Mouse (Mus musculus) hematopoietic stem cell, adult 5-6 weeks (primary cell): ENCODE data around the gene Efna3. TPM values are rescaled to one million over a fixed set of nuclear protein-coding genes. Genes with fewer than 3 reads are reported as not detected.

ENCODE experiments used
- ATAC-seq, 2 experiments: fragments of 125-278 bp in 1 of 2; replicated peaks in 1 of 2; 2 replicates each; pipeline ENCODE4 v1.8.0; 2016 to 2017; ENCODE audit warnings: inconsistent platforms in 2 of 2, mild to moderate bottlenecking in 2 of 2, moderate number of reproducible peaks in 2 of 2, low read depth in 1 of 2, moderate TSS enrichment in 1 of 2; ENCODE audit not compliant: low FRiP score in 2 of 2, poor library complexity in 2 of 2, severe bottlenecking in 2 of 2, insufficient read depth in 1 of 2, low TSS enrichment in 1 of 2
- total RNA-seq: library from RNA; stranded (forward); fragments of 172-1452, 232-1000 nt; gene quantifications from 2 replicates; pipeline ENCODE4 v1.2.3, GENCODE M21; 2017

Gene Efna3
- total RNA-seq, 1 experiment from 2014 or later: not detected

GRCm38 (mm10) chr3:89300514-89300913, 22.3 kb downstream of the Efna3 start:
- ATAC-seq: no peak

- ATAC-seq: no peak
Observed at GRCm38 (mm10) chr3:89300071-89300470, 22.7 kb downstream of the Efna3 start.

GRCm38 (mm10) chr3:89299499-89299898, 23.3 kb downstream of the Efna3 start:
- peak; percentile 37 to 48; a peak in 3 of 4 replicates for ATAC-seq

GRCm38 (mm10) chr3:89298908-89299307, 23.9 kb downstream of the Efna3 start:
- ATAC-seq: no peak

- no peak for ATAC-seq
Observed at GRCm38 (mm10) chr3:89296761-89297396, 25.9 kb downstream of the Efna3 start.

- ATAC-seq: no peak
Observed at GRCm38 (mm10) chr3:89295685-89296230, 27.0 kb downstream of the Efna3 start.

- ATAC-seq: no peak
Observed at GRCm38 (mm10) chr3:89294195-89294594, 28.6 kb downstream of the Efna3 start.

- ATAC-seq: no peak
Observed at GRCm38 (mm10) chr3:89293247-89293918, 29.4 kb downstream of the Efna3 start.

- no peak for ATAC-seq
Observed at GRCm38 (mm10) chr3:89292303-89292702, 30.5 kb downstream of the Efna3 start.

GRCm38 (mm10) chr3:89291874-89292273, 30.9 kb downstream of the Efna3 start:
- ATAC-seq: no peak

- ATAC-seq: no peak
Observed at GRCm38 (mm10) chr3:89288503-89288928, 34.2 kb downstream of the Efna3 start.

GRCm38 (mm10) chr3:89287286-89287685, 35.5 kb downstream of the Efna3 start:
- no peak for ATAC-seq

- ATAC-seq: no peak
Observed at GRCm38 (mm10) chr3:89285526-89285925, 37.2 kb downstream of the Efna3 start.

GRCm38 (mm10) chr3:89284261-89284660, 38.5 kb downstream of the Efna3 start:
- no peak for ATAC-seq

- no peak for ATAC-seq
Observed at GRCm38 (mm10) chr3:89282291-89282643, 40.5 kb downstream of the Efna3 start.

- ATAC-seq: peak; percentile 61 to 62; a peak in 3 of 4 replicates
Observed at GRCm38 (mm10) chr3:89281579-89282290, 41.0 kb downstream of the Efna3 start.

GRCm38 (mm10) chr3:89280606-89281511, 41.9 kb downstream of the Efna3 start, which contains the start of gene Efna1:
Gene Efna1 (minus strand): TSS chr3:89281142.
- no peak; a peak in 1 of 4 replicates for ATAC-seq
